Mouse (Mus musculus): ENCODE measurements around the gene Micall1. TPM values are rescaled to one million over a fixed set of nuclear protein-coding genes. Genes with fewer than 3 reads are reported as not detected.

Gene Micall1
- total and polyA plus RNA-seq, 3 experiments = 1.7 to 8.9 (median 6.7) TPM

DNA sequence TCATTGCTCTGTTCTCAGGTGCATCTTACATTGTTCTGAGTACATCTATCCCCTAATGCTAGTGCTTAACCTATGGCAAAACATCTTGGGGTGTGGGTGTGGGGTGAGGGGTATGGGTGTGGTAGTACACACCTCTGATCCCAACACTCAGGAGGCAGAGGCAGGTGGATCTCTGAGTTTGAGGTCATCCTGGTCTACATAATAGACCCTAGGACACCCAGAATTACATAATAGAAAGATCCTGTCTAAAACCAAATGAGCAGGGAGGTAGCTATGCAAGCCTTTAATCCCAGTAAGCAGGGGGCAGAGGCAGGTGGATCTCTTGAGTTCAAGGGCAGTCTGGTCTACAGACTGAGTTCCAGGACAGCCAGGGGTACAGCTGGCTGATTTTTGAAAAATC, 34.9 kb upstream of the Micall1 start:
- TF ChIP-seq USF1 (IDR thresholded peaks at IDR 0.05; ENCODE audit: low read depth, low read length) = no peak
- no peak for TF ChIP-seq UBTF (IDR thresholded peaks at IDR 0.05; ENCODE audit: low read depth, low read length)
- TF ChIP-seq TBP (conservative IDR thresholded peaks at IDR 0.05; ENCODE audit: low read depth, low read length) = no peak
- TF ChIP-seq POLR2AphosphoS2 (IDR thresholded peaks at IDR 0.05; ENCODE audit: low read depth, low read length) = no peak
- no peak for TF ChIP-seq ZC3H11A (IDR thresholded peaks at IDR 0.05; ENCODE audit: low read depth, low read length)
- TF ChIP-seq MAZ (IDR thresholded peaks at IDR 0.05; ENCODE audit: low read depth, low read length) = no peak
- no peak for TF ChIP-seq MEF2A (IDR thresholded peaks at IDR 0.05; ENCODE audit: borderline replicate concordance, low read depth, low read length)
- TF ChIP-seq EP300 (IDR thresholded peaks at IDR 0.05; ENCODE audit: low read length) = no peak
- TF ChIP-seq ZNF384 (IDR thresholded peaks at IDR 0.05; ENCODE audit: low read depth, low read length) = no peak
- no peak for TF ChIP-seq USF2 (conservative IDR thresholded peaks at IDR 0.05; ENCODE audit: low read depth, low read length)
- no peak for TF ChIP-seq BHLHE40 (IDR thresholded peaks at IDR 0.05; ENCODE audit: low read depth, low read length)
- TF ChIP-seq HCFC1 (IDR thresholded peaks at IDR 0.05; ENCODE audit: low read depth, low read length) = no peak
- no peak overlapping the region for H3K4me3 ChIP-seq (replicated peaks in 1 of 3; ENCODE audit: low read depth in 2 of 3, low read length in 2 of 3, poor library complexity in 1 of 3)
- peak overlapping the region; percentile 98; the same call in 1 of the 2 replicates for H3K4me2 ChIP-seq (ENCODE audit: insufficient read depth, low read depth, poor library complexity, severe bottlenecking)
- in situ Hi-C loops (cut with MboI; ENCODE audit: low pct_ligation_motif_present, low pct_unique_long_range_greater_than_20kb, low sequenced_read_pairs) = loop anchor here (5.0 kb wide), 1 partner anchor 36 kb away; no protein-coding TSS in a partner anchor
- peaks cover 19 to 27% of the 10 kb centered on the region in 2 experiments for H3K36me3 ChIP-seq (replicated peaks in 1 of 2; ENCODE audit: control insufficient read depth in 1 of 2, insufficient read depth in 1 of 2, low read length in 1 of 2)
- no peak overlapping the region for H3K27ac ChIP-seq (ENCODE audit: insufficient read depth, low read depth)
- H3K79me2 ChIP-seq (replicated peaks; ENCODE audit: control insufficient read depth, extremely low read depth, insufficient read depth, poor library complexity, severe bottlenecking) = peaks cover 31% of the 10 kb centered on the region
- no peaks in the 10 kb centered on the region for H3K27me3 ChIP-seq (replicated peaks)
- H3K9me3 ChIP-seq (replicated peaks; ENCODE audit: low read length) = no peaks in the 10 kb centered on the region
- DNase-seq (ENCODE audit: extremely low read depth) = no peak
- peak overlapping the region; percentile 73; the same call in 1 of the 2 replicates for H3K9ac ChIP-seq (ENCODE audit: insufficient read depth, low read depth)
- peaks cover 3 to 57% of the 10 kb centered on the region in 2 experiments for H3K4me1 ChIP-seq (ENCODE audit: control insufficient read depth in 1 of 2, insufficient read depth in 2 of 2)
- dilution Hi-C loops (cut with MboI; ENCODE audit: extremely low pct_ligation_motif_present, extremely low pct_unique_long_range_greater_than_20kb, low sequenced_read_pairs) = no loop called here

DNA sequence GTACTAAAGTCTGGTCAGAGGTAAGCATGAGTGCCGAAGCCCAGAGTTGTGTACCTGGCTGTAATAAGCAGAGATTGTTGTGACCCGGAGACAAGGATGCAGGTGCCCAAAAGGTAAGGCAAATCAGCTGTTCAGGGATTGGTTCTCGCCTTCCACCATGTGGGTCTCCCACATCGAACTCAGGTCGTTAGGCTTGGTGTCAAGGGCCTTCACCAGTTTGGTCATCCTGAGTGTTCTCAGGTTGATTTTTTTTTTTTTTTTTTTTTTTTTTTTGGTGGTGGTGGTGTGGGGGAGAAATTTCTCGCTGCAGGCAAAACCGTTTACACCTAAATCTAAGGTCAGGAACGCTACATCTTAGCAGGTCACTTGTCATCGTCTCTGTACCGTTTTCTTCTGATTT, 34.3 kb upstream of the Micall1 start:
- peaks cover 26 to 34% of the 10 kb centered on the region in 2 experiments for H3K36me3 ChIP-seq (replicated peaks in 1 of 2; ENCODE audit: control insufficient read depth in 1 of 2, insufficient read depth in 1 of 2, low read length in 1 of 2)
- peaks cover 35% of the 10 kb centered on the region for H3K79me2 ChIP-seq (replicated peaks; ENCODE audit: control insufficient read depth, extremely low read depth, insufficient read depth, poor library complexity, severe bottlenecking)
- no peak for DNase-seq (ENCODE audit: extremely low read depth)
- no peak for TF ChIP-seq CHD1 (IDR thresholded peaks at IDR 0.05; ENCODE audit: low read depth, low read length)
- peak; percentile 88 for TF ChIP-seq ZNF384 (IDR thresholded peaks at IDR 0.05; ENCODE audit: low read depth, low read length)
- no peaks in the 10 kb centered on the region for H3K27me3 ChIP-seq (replicated peaks)
- peak overlapping the region; percentile 98 for H3K4me2 ChIP-seq (ENCODE audit: insufficient read depth, low read depth, poor library complexity, severe bottlenecking)
- H3K9me3 ChIP-seq (replicated peaks; ENCODE audit: low read length) = no peaks in the 10 kb centered on the region
- peak overlapping the region; percentile 73 for H3K9ac ChIP-seq (ENCODE audit: insufficient read depth, low read depth)
- peak overlapping the region; percentile 72 to 97 (median 82) for H3K4me3 ChIP-seq (replicated peaks in 1 of 3; ENCODE audit: low read depth in 2 of 3, low read length in 2 of 3, poor library complexity in 1 of 3)
- peak overlapping the region; percentile 61; the same call in 1 of the 2 replicates for H3K27ac ChIP-seq (ENCODE audit: insufficient read depth, low read depth)
- in situ Hi-C loops (cut with MboI; ENCODE audit: low pct_ligation_motif_present, low pct_unique_long_range_greater_than_20kb, low sequenced_read_pairs) (loop anchor here (5.0 kb wide), 1 partner anchor 37 kb away; no protein-coding TSS in a partner anchor), dilution Hi-C loops (cut with MboI; ENCODE audit: extremely low pct_ligation_motif_present, extremely low pct_unique_long_range_greater_than_20kb, low sequenced_read_pairs) (no loop called here)
- H3K4me1 ChIP-seq (ENCODE audit: control insufficient read depth in 1 of 2, insufficient read depth in 2 of 2) = peaks cover 3 to 57% of the 10 kb centered on the region in 2 experiments

Measured in CH12.LX (cell line).